Mouse (Mus musculus) layer of hippocampus, postnatal 36 days (tissue): ENCODE measurements around the gene Acsbg2. TPM values are rescaled to one million over a fixed set of nuclear protein-coding genes. Genes with fewer than 3 reads are reported as not detected.
"Not testable (repeated sequence)": the region's sequence is repeated elsewhere in the genome, so short reads cannot be mapped to it uniquely, and the experiment has no call there.

Experiments
- DNase-seq, 2 experiments: peaks; one replicate each; pipeline ENCODE4 v3.0.0; 2022
- total RNA-seq, 2 experiments: library from RNA; stranded (reverse); gene quantifications; 2 replicates each; pipeline ENCODE4 v1.2.3; 2021

Gene Acsbg2
- not detected for total RNA-seq

- DNase-seq: no peak
Measured at GRCm38 (mm10) chr17:56874237-56874636, at the start of gene Acsbg2. Gene Acsbg2 (minus strand): TSS chr17:56874447.

- DNase-seq: no peak
Measured at GRCm38 (mm10) chr17:56919725-56920124, 45.5 kb upstream of the Acsbg2 start.

GRCm38 (mm10) chr17:56917166-56917565 lies 42.9 kb upstream of the Acsbg2 start:
- no peak for DNase-seq

- DNase-seq: no peak
Measured at GRCm38 (mm10) chr17:56913444-56913843, 39.2 kb upstream of the Acsbg2 start.

- no peak for DNase-seq
Measured at GRCm38 (mm10) chr17:56913023-56913422, 38.8 kb upstream of the Acsbg2 start.

- not testable (repeated sequence) for DNase-seq
Measured at GRCm38 (mm10) chr17:56909764-56910163, 35.5 kb upstream of the Acsbg2 start.

GRCm38 (mm10) chr17:56907887-56908286 lies 33.6 kb upstream of the Acsbg2 start:
- no peak for DNase-seq

GRCm38 (mm10) chr17:56907096-56907495 lies 32.8 kb upstream of the Acsbg2 start:
- DNase-seq: no peak

- no peak for DNase-seq
Measured at GRCm38 (mm10) chr17:56906166-56906565, 31.9 kb upstream of the Acsbg2 start.

- DNase-seq: no peak
Measured at GRCm38 (mm10) chr17:56902698-56903097, 28.5 kb upstream of the Acsbg2 start.

GRCm38 (mm10) chr17:56897630-56898195 lies 23.5 kb upstream of the Acsbg2 start:
- DNase-seq: peak; percentile 75 to 78

- peak; percentile 41 for DNase-seq
Measured at GRCm38 (mm10) chr17:56896513-56897129, 22.4 kb upstream of the Acsbg2 start.

GRCm38 (mm10) chr17:56895368-56895918 lies 21.2 kb upstream of the Acsbg2 start:
- DNase-seq: no peak

GRCm38 (mm10) chr17:56890018-56890417 lies 15.8 kb upstream of the Acsbg2 start:
- DNase-seq: no peak

GRCm38 (mm10) chr17:56888050-56888449 lies 13.8 kb upstream of the Acsbg2 start:
- no peak for DNase-seq

GRCm38 (mm10) chr17:56884809-56885208 lies 10.6 kb upstream of the Acsbg2 start:
- no peak for DNase-seq

- no peak for DNase-seq
Measured at GRCm38 (mm10) chr17:56884331-56884730, 10.1 kb upstream of the Acsbg2 start.

- no peak for DNase-seq
Measured at GRCm38 (mm10) chr17:56883612-56884011, 9.4 kb upstream of the Acsbg2 start.

- DNase-seq: no peak
Measured at GRCm38 (mm10) chr17:56877426-56877825, 3.2 kb upstream of the Acsbg2 start.

GRCm38 (mm10) chr17:56876981-56877380 lies 2.7 kb upstream of the Acsbg2 start:
- no peak for DNase-seq

- DNase-seq: no peak
Measured at GRCm38 (mm10) chr17:56876465-56876864, 2.2 kb upstream of the Acsbg2 start.

GRCm38 (mm10) chr17:56874936-56875651 lies 847 bp upstream of the Acsbg2 start, which contains the start of gene 1700061G19Rik:
Gene 1700061G19Rik (plus strand): TSS chr17:56875477.
- DNase-seq: no peak

GRCm38 (mm10) chr17:56872512-56872911 lies 1.7 kb downstream of the Acsbg2 start:
- no peak for DNase-seq
